Mouse (Mus musculus) lung, embryonic 16.5 days (tissue): ENCODE data around the gene Hoxd8. TPM values are rescaled to one million over a fixed set of nuclear protein-coding genes. Genes with fewer than 3 reads are reported as not detected.

ENCODE experiments used
- ATAC-seq: fragments of 200-750 bp; cut with Nextera tagmentation; 2 replicates; pipeline ENCODE4 v1.8.0; 2017; ENCODE audit warnings: low read depth, mild to moderate bottlenecking, moderate library complexity
- H3K27ac ChIP-seq: fragments of 300-500 bp; sonication (generic); 2 replicates; pipeline ENCODE4 v1.5.1; 2014; ENCODE audit warnings: mild to moderate bottlenecking, control low read depth, low read length
- H3K27me3 ChIP-seq: fragments of 300-500 bp; sonication (generic); 2 replicates; pipeline ENCODE4 v1.6.1; 2014; ENCODE audit warnings: low read depth, low read length, mixed read lengths; ENCODE audit not compliant: control insufficient read depth, insufficient read depth
- H3K36me3 ChIP-seq: fragments of 300-500 bp; sonication (generic); 2 replicates; pipeline ENCODE4 v1.6.1; 2014; ENCODE audit warnings: low read length; ENCODE audit not compliant: control insufficient read depth, insufficient read depth
- H3K4me1 ChIP-seq: fragments of 300-500 bp; sonication (generic); replicated peaks from 2 replicates; pipeline ENCODE4 v1.6.1; 2014; ENCODE audit warnings: low read length, mixed read lengths; ENCODE audit not compliant: control insufficient read depth, insufficient read depth
- H3K4me2 ChIP-seq: fragments of 300-500 bp; sonication (generic); 2 replicates; pipeline ENCODE4 v1.6.1; 2014; ENCODE audit warnings: low read depth, low read length, control low read depth
- H3K4me3 ChIP-seq: fragments of 300-500 bp; sonication (generic); 2 replicates; pipeline ENCODE4 v1.5.1; 2014; ENCODE audit warnings: mild to moderate bottlenecking, low read length, control low read depth
- H3K9ac ChIP-seq: fragments of 300-500 bp; sonication (generic); 2 replicates; pipeline ENCODE4 v1.6.1; 2014; ENCODE audit warnings: low read length, control low read depth
- H3K9me3 ChIP-seq: fragments of 300-500 bp; sonication (generic); 2 replicates; pipeline ENCODE4 v1.6.1; 2016; ENCODE audit warnings: low read length; ENCODE audit not compliant: control insufficient read depth
- WGBS: fragments of 180-500 bp; shearing (Covaris S2); extraction: QIAGEN DNeasy Blood & Tissue Kit; methylation state at CpG from one replicate; pipeline ENCODE4 v1.1.7; 2014; 5-methylcytosine and 5-hydroxymethylcytosine counted together
- polyA plus RNA-seq: library from polyadenylated mRNA; unstranded; fragments of >200 nt; fragmentation: Nextera tagmentation; extraction: Ambion mirVana; gene quantifications from 2 replicates; pipeline ENCODE4 v1.2.1, GENCODE M21; 2015

The Hoxd8 gene
- polyA plus RNA-seq, 1 experiment from 2014 or later: 0.20 TPM

DNA sequence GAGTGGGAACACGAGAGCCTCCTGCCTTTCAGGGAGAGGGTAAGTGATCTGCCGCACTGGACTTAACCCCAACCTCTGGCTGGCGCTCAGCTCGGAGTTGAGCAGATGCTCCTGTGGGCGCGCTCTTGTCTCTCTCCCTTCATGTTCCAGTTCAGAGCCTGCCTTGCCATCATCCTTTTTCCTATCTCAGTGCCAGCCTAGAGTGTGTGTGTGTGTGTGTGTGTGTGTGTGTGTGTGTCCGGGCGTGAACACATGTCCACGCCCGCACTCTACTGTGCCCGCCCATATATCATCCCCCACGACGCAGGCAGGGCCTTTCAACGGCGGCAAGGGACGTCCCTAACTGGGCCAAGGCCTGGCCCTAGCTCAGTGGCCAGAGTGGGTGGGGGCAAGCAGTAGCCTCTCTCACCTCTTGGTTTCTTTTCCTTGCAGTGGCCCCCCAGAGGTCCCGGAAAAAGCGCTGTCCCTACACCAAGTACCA lies 20.9 kb upstream of the Hoxd8 start:
- no peak overlapping the region for H3K9ac ChIP-seq
- under 1% methylated on average over 18 of the region's 18 CpGs for WGBS
- no peak overlapping the region for H3K4me2 ChIP-seq
- H3K27me3 ChIP-seq: peaks cover 95% of the 10 kb centered on the region
- no peak overlapping the region for H3K27ac ChIP-seq
- H3K4me3 ChIP-seq: no peak overlapping the region
- ATAC-seq: no peak
- H3K4me1 ChIP-seq: peaks cover 10% of the 10 kb centered on the region; the same call in 1 of the 2 replicates
- no peaks in the 10 kb centered on the region for H3K9me3 ChIP-seq
- no peaks in the 10 kb centered on the region for H3K36me3 ChIP-seq

DNA sequence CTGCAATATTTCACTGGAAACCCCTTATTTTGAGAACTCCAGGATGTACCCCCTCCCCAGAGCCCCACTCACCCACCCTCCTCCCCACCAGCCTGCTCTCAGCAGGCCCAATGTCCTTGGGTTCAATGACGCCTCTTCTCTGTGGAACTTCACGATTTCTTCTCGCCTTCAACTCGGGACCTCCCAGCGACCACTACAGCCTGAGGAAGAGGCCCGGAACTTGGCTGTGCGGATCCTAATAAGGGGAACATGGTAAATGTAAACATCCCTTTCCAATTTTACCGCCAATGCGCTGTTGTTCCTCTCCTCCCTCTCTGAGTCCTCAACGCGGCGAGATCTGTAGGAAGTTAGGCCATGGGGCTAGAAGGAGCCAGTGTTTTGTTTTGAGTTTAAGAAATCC lies 20.3 kb upstream of the Hoxd8 start:
- H3K27me3 ChIP-seq: peaks cover 94% of the 10 kb centered on the region
- no peaks in the 10 kb centered on the region for H3K36me3 ChIP-seq
- no peak overlapping the region for H3K9ac ChIP-seq
- no peak overlapping the region for H3K27ac ChIP-seq
- 2% methylated on average over 12 of the region's 12 CpGs for WGBS
- no peaks in the 10 kb centered on the region for H3K9me3 ChIP-seq
- no peak overlapping the region for H3K4me3 ChIP-seq
- H3K4me1 ChIP-seq: peaks cover 10% of the 10 kb centered on the region; the same call in 1 of the 2 replicates
- no peak for ATAC-seq
- H3K4me2 ChIP-seq: no peak overlapping the region

DNA sequence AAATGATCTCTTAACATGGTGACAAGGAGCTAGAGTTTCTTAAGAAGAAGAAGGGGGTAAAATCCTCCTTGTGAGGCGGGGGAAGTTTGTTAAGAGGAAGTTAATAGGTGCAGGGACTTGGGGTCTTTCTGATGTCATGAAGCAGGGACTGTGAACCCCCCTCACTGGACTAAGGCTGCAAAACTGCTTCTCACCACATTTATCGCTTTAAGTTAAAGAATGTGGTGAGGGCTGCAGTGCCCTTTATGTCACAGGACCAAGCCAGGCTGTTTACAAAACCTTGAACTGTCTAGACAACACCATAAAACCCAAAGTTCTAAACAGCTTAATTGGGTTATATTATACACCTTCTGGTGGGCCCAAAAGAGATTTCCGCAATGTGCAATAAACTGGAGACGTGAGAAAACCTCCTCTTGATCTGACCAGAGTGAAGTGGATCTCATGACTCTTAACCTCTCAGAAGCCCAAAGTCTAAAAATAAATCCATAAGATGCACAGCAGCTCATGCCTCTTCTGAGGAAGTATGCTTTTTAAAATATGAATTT lies 19.3 kb upstream of the Hoxd8 start:
- Histone ChIP-seq H3K27ac (no peak overlapping the region), H3K9me3 (no peaks in the 10 kb centered on the region), H3K27me3 (peaks cover 94% of the 10 kb centered on the region), H3K4me2 (no peak overlapping the region), H3K9ac (no peak overlapping the region), H3K4me3 (no peak overlapping the region), H3K36me3 (no peaks in the 10 kb centered on the region), H3K4me1 (peaks cover 10% of the 10 kb centered on the region; the same call in 1 of the 2 replicates)
- no peak for ATAC-seq
- WGBS: 14% methylated on average over 4 of the region's 4 CpGs

DNA sequence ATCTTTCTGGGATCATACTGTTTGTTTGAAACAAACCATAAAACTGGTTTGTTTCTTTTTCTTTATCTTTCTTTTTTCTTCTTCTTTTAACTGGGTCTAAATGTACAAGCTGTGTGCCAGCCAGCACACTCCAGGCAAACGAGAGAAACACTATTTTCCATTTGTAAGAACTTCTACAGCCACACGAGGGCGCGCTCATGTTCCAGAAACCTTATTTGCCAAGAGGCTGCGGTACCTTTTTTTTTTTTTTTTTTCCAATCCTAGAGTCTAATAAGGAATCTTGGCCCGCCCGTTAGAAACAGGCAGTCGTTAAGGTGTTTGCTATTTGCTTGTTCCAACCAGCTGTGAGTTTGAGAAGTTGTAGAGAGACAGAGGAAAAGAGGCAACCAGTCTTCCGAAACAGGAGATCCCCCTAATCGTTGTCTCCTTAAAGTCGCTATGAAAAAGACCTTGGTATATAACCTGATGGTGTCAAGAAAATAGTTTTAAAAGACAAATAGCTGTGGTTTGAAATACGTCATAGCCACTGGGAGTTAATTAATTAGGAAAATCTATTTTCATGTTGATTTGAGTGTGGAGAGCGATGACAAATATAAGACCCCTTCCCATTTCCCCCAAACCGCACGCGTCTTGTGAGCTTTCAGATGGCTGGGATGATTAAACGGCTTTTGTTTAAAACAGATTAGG lies 18.0 kb upstream of the Hoxd8 start:
- Histone ChIP-seq H3K27me3 (peaks cover 87% of the 10 kb centered on the region), H3K4me2 (no peak overlapping the region), H3K9ac (no peak overlapping the region), H3K4me3 (no peak overlapping the region), H3K9me3 (no peaks in the 10 kb centered on the region), H3K27ac (no peak overlapping the region), H3K36me3 (no peaks in the 10 kb centered on the region), H3K4me1 (peaks cover 10% of the 10 kb centered on the region; the same call in 1 of the 2 replicates)
- WGBS: 7% methylated on average over 17 of the region's 17 CpGs
- no peak for ATAC-seq

DNA sequence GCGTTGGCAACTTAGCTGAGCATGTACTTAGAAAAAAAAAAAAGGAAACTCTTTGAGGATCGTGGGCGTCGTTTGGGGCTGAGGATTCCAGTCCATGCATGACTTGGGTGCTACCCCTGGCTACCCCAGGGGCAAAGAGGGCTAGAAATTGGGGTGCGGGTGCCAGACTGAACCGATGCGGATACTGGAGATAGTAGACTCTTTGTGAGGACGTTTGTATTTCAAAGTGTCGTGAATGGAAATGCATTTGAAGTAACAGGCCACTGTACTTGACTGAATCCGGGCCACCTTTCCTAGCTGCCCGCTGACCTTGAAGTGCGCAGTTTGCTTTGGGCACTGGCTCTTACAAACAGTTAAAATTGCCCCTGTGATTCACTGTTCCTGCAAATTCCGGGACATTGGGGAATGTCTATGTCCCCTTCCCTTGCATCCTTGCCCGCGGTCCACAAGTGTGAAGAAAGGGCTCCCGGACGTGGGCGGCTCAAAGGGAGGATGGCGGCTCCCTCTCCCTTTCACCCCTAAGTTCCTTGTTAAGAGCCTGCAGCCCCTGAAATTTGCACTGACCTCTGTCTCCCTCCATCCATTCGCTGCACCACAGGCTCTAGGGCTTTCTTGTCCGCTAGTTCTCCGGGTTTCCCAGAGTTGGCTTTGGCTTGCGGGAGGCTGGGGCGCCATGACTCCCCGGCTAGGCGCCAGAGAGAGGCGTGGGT lies 17.3 kb upstream of the Hoxd8 start:
- 1% methylated on average over 27 of the region's 27 CpGs for WGBS
- Histone ChIP-seq H3K9me3 (no peaks in the 10 kb centered on the region), H3K27ac (no peak overlapping the region), H3K4me1 (peaks cover 6% of the 10 kb centered on the region; the same call in 1 of the 2 replicates), H3K36me3 (no peaks in the 10 kb centered on the region), H3K4me3 (no peak overlapping the region), H3K9ac (no peak overlapping the region), H3K27me3 (peaks cover 87% of the 10 kb centered on the region), H3K4me2 (no peak overlapping the region)
- no peak for ATAC-seq

DNA sequence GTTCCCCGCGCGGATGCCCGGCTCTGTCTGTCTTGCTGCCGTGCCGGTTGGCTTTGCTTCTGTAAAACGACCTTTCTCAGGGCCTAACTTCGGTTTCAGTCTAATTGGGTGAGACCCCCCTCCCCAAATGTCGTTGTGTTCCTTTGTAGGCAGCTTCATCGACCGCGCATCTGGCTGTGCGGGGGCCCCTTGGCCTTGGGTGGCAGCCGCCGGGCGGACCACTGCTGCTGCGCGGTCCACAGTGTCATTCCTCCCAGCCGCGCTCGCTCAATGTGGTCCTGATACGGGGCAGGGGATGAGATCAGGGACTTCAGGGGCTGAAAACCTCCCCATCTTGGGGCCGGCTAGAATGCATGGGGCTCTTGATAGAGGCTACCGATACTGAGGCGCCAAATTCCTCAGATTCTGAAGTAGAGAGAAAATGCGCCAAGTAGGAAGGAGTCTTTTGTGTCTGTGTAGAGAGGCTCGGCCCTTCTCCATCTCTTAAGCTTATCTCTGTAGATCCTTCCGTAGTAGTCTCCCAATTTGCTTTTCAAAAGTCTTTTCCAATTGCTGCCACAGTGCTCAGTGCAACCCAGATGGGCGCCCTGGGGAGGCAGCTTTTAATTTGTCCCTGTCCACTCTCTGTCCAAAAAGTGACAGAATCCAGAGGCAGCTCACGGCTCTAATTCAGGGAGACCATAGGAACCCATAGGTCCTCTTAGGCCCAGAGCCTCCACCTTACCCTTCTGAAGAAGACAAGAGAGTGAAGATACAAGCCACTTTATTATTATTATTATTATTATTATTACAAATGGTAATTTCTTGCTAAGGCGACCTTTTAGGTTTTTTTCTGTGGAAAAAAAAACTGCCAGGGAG lies 16.5 kb upstream of the Hoxd8 start:
- Histone ChIP-seq H3K36me3 (no peaks in the 10 kb centered on the region), H3K27ac (no peak overlapping the region), H3K27me3 (peaks cover 87% of the 10 kb centered on the region), H3K9ac (no peak overlapping the region), H3K4me3 (no peak overlapping the region), H3K9me3 (no peaks in the 10 kb centered on the region), H3K4me1 (no peaks in the 10 kb centered on the region), H3K4me2 (no peak overlapping the region)
- no peak for ATAC-seq
- WGBS: 1% methylated on average over 31 of the region's 31 CpGs

DNA sequence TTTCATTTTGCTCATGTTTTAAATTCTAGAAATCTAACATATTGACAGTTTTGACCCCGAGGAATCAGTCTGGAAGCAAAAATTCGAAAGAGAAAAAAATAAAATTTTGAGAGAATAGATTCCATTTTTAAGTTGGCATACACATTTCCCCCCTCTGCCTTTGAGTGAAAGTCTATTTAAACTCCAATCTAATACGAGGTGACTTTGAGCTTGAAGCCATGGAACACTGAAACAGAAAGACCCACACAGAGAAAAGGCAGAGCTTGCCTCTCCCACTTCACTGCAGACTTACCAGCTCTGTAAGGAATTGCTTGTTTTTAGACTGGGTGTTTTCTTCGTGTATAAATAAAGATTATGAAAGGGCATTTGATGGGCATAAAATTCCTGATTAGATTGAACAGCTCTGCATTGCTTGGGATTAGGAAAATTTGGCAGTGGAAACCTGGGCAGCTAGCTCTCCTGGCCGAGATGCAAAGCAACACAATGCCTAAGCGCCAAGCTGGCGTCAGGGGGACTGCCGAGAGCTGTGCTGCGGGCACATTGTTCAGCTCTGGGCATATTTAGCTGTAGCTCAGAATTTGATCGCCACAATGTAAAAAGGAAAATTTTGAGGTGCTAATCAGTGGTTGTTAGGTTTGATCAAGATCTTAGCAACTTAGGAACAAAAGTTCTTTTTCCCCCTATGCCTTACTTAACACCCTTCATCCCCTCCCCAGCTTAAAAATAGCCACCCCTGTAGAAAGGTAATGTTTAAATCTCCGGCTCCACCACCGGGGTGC lies 15.4 kb upstream of the Hoxd8 start:
- Histone ChIP-seq H3K27me3 (peaks cover 87% of the 10 kb centered on the region), H3K4me2 (no peak overlapping the region)

DNA sequence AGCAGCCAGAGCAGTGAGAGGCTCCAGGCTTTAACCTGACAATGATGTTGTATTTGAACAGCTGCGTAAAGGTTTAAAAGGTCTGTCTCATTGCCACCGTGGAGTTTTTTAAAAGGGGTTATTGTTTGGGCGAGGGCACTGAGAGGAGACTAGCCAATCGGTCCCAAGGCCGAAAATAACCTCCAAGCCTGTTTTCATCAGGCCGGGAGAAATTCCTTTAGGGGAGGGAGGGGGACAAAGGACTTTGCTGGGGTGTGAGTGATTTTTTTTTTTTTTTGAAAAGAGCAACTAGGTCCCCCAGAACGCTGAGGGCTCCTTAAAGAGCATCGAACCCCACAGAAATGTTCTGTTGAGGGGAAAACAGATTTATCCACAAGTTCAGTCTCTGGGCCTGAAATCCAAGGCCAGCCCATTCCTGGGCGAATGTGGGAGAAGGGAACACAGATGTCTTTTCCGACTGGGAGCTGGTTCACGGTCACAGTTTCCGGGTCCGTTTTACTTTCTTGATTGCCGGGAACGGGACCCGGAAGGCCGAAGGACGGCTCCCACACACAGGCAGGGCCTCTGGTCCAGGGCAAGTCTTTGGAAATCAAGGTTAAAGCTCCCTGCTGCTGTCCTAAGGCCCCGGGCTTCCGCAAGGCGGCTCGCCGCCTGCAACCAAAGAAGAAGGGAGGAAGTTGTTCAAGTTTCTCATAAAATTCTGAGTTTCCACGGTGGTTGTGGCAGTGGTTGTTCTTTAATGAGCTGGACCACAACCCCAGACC lies 14.7 kb upstream of the Hoxd8 start:
- Histone ChIP-seq H3K4me1 (no peaks in the 10 kb centered on the region), H3K27ac (no peak overlapping the region), H3K4me3 (no peak overlapping the region), H3K36me3 (no peaks in the 10 kb centered on the region), H3K9ac (no peak overlapping the region), H3K27me3 (peaks cover 87% of the 10 kb centered on the region), H3K4me2 (no peak overlapping the region), H3K9me3 (no peaks in the 10 kb centered on the region)
- WGBS: under 1% methylated on average over 24 of the region's 24 CpGs
- no peak for ATAC-seq

More for the DNA sequence above, 15.4 kb upstream of the Hoxd8 start:
- Histone ChIP-seq H3K4me3 (no peak overlapping the region), H3K36me3 (no peaks in the 10 kb centered on the region), H3K9ac (no peak overlapping the region), H3K9me3 (no peaks in the 10 kb centered on the region), H3K27ac (no peak overlapping the region), H3K4me1 (no peaks in the 10 kb centered on the region)
- no peak for ATAC-seq
- 4% methylated on average over 12 of the region's 12 CpGs for WGBS
